Mouse (Mus musculus): ENCODE measurements around the gene Plxna1.

The Plxna1 gene

DNA sequence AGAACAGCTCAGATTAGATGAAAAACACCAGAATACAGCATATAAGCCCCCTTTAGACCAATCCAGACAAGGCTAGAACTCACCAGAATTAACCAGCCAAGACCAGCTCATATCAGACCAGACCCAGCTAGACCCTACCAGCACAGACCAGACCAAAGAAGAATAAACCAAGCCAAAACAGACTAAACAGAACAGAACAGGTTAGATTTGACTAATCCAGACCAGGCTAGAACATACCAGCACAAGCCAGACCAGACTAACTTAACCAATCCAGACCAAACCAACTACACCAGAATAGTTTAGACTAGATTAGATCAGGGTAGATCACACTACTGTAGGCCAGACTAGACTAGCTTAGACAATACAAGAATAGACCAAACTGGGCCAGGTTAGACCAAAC, 77.3 kb downstream of the Plxna1 start:
- no peak for DNase-seq (ENCODE audit: low read depth, low spot score)

DNA sequence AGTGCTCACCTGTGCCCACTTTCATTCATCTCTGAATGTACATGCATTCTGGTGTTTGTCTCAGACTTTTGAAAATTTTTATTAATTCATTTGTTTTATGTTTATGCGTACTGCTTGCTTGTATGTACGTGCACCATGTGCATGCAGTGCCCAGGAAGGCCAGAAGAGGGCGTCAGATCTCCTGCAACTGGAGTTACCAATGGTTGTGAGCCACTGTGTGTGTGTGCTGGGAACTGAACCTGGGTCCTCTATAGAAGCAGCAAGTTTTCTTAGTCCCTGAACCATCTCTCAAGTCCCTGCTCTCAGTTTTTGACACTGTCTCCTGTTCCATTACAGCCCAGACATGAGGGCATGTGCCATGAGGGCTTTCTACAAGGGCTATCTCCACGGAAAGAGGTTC, 79.3 kb downstream of the Plxna1 start:
- no peak for DNase-seq (ENCODE audit: low read depth, low spot score)

DNA sequence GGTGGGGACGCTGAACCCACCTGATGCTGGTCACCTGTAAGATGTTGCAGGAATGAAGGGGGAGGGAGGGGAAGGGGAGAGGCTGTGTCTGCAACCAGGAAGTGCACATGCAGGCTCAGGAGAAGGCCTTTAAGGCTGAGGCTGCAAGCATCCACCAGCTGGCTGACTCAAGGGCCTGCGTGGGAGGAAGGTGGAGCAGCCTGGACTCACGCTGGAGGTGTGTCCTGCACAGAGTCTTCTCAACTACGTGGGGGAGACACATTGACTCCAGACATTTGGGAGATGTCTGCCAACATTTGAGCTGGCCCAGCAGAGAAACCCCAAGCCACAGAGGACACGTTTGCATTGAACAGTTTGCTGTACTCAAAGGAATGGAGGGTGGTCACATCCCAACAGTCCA, 79.8 kb downstream of the Plxna1 start:
- no peak for DNase-seq (ENCODE audit: low read depth, low spot score)

DNA sequence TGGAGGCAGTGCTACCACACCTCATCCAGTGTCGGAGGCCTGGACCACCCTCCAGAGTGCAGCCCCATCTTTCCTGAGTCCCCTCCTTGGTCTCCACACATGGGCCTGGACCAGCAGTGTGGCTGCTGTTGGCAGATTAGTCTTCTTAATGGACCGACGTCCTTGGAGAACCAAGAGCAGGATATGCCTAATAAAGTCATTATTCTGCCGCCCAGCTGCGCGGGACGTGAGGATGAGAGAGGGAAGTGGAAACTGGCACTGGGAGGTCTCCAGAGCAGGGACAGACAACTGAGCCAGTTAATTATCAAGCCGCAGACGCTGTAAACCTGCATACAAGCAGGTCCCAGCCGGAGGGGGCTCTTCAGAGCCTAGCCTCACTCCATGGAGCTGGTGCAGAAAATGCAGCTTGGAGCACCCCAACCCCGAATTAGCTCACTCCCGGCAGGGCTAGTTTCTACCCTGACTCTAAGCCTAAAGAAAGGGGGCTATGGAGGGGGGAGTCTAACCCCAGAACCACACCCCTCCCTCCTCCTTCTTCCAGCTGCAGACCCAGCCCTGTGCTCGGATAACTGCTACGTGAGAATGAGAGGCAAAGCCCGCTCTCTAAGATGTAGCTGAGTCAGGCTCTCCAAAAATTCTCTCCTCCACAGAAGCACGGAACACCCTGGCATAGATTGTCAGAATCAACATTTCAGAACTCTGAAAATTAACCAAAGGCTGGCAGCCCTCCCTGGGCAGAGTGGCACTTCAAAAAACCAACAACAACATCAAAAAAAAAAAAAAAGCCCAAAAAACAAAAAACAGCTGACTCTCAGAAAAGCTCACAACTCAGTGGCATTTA, 80.7 kb downstream of the Plxna1 start:
- no peak for DNase-seq (ENCODE audit: low read depth, low spot score)

DNA sequence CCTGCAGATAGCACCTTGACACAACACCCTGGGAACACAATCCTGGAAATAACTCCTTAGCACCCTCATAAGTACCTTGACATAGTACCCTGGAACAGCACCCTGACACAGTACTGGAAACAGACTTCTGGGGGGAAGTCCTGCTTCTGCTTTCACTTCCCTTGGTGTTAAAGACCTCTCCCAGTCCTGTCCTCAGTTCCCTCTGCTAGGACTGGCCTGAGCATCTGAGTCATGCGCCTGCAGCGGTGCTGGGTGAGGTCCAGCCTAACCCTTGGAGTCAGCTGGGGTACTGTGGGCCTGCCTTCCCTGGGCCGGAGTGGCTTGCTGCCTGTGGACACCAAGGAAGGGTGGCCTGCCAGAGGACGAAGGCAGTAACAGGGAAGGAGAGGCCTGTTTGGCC, 81.9 kb downstream of the Plxna1 start:
- DNase-seq (ENCODE audit: low read depth, low spot score): no peak

DNA sequence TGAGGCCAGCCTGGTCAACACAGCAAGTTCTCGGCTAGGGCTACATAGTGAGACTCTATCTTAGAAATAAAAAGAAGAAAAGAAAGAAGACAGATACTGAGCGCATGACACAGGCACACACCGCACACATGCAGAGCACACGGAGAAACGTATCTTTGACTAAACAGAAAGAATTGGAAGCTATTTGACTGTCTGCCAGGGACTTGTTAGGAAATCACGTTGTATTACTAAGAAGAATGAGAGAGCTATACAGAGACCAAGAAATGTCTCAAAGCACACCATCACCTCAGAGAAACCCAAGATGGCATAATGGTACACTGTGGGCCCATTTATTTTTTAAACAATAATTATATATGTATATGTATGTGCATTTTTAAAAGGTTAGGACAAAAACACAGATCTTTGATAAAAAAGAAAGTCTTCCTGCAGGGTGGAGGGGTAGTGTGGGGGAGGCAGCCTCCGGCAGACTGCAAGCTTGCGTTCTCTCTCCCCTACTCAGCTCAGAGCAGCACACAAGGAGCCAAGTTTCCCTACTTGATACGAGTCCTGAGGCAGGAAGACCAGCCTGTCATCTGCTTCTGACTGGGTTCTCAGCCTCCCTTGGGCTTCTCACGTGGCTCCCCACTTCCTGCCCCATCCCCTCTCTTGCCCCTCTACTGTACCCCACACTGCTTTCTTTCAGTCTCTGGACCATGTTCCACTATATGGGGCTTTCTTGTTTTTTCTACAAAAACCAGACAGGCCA, 90.5 kb downstream of the Plxna1 start:
- no peak for DNase-seq (ENCODE audit: low read depth, low spot score)

DNA sequence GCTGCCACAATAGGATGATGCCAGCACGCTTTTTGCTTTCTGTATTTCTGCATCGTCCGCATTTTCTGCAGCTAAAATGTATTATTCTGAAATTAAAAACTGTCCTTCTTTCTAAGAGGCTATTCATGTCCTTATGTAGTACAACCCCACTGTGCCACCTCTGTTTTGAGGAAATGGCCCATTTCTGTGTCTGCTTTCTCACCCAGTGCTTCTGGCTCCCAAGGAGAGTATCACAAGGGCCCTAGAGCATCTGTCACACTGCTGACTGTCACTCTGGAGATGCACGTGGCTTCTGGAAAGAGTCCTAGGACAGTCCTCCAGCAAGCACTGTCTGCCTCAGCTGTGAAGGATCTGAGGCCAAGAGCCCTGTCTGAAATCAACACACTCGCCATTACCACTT, 95.2 kb downstream of the Plxna1 start:
- DNase-seq (ENCODE audit: low read depth, low spot score): no peak
